Comparison of ENCODE assay signal across 8 mouse cellular contexts in the genomic region with DNA sequence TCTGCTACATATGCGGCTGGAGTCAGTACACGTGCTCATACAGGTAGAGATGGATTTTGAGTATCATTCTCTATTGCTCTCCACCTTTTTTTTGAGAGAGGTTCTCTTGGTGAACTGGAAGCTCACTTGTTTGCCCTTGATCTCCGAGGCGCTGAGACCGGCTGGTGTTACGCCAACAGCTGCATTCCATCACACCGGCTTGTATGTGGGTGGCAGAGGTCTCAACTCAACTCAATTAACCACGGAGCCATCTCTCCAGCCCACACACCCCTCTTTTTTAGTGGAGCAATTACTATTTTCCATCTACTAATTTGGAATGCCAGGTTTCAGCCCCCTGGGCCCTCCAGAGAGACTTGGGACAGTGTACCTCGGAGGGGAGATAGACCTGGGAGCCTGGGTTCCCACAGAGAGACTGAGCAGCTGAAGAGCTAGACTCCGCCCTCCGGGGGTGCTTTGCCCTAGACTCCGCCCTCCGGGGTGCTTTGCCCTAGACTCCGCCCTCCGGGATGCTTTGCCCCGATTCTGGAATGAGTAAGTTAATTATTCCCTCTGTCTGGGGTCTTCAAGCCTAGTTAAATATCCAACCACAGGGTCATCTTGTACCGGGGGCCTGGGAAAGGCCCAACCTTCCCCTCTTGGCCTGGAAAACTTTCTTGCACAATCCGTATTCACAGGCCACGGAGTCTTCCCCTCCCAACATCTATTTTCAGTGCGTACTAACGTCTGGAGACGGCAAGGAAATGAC. TPM values are rescaled to one million over a fixed set of nuclear protein-coding genes. Genes with fewer than 3 reads are reported as not detected.
DNase-seq lines count a peak whose midpoint lies in the region; ATAC-seq and TF ChIP-seq lines count a peak whose summit lies in the region.

No protein-coding gene starts in this region.

- ATAC-seq in forebrain, embryonic 16.5 days = peak; percentile 69
- peak; percentile 70 for ATAC-seq in hindbrain, embryonic 11.5 days (ENCODE audit: low FRiP score)
- peak; percentile 63; the same call in 1 of the 2 replicates for ATAC-seq in limb, embryonic 14.5 days (ENCODE audit: low FRiP score, low read depth)
- peak; percentile 53 for ATAC-seq in midbrain, embryonic 13.5 days
- peak; percentile 76 for ATAC-seq in stomach, embryonic 15.5 days (ENCODE audit: insufficient read depth, low FRiP score, low read depth)

- H3K4me3 ChIP-seq in forebrain, embryonic 16.5 days (replicated peaks; ENCODE audit: low read length) = peak overlapping the region; percentile 36
- peak overlapping the region; percentile 30 for H3K4me3 ChIP-seq in hindbrain, embryonic 11.5 days (ENCODE audit: low read depth, low read length)
- H3K4me3 ChIP-seq in limb, embryonic 14.5 days (replicated peaks; ENCODE audit: low read length) = peak overlapping the region; percentile 28
- H3K4me3 ChIP-seq in midbrain, embryonic 13.5 days (replicated peaks) = peak overlapping the region; percentile 32
- peak overlapping the region; percentile 42 for H3K4me3 ChIP-seq in stomach, embryonic 15.5 days (replicated peaks)

- 0 out of 2 replicates have a peak, but pooled peaks cover 3% of the 10 kb centered on the region for H3K27me3 ChIP-seq in forebrain, embryonic 16.5 days (replicated peaks; ENCODE audit: control insufficient read depth, insufficient read depth, low read length)
- H3K27me3 ChIP-seq in hindbrain, embryonic 11.5 days (ENCODE audit: control insufficient read depth, insufficient read depth, low read length) = no peaks in the 10 kb centered on the region
- no peaks in the 10 kb centered on the region for H3K27me3 ChIP-seq in limb, embryonic 14.5 days (ENCODE audit: control insufficient read depth, insufficient read depth, low read length)
- peaks cover 25% of the 10 kb centered on the region for H3K27me3 ChIP-seq in midbrain, embryonic 13.5 days
- no peaks in the 10 kb centered on the region for H3K27me3 ChIP-seq in stomach, embryonic 15.5 days (replicated peaks)

- no peak for TF ChIP-seq POLR2A in limb, embryonic 14.5 days (IDR thresholded peaks at IDR 0.05; ENCODE audit: borderline replicate concordance, extremely low read depth, insufficient read depth, insufficient read length)

- no peaks in the 10 kb centered on the region; the same call in 1 of the 2 replicates for H3K4me1 ChIP-seq in forebrain, embryonic 16.5 days (replicated peaks; ENCODE audit: control insufficient read depth, insufficient read depth, low read length)
- peaks cover 4% of the 10 kb centered on the region for H3K4me1 ChIP-seq in hindbrain, embryonic 11.5 days (replicated peaks; ENCODE audit: control insufficient read depth, insufficient read depth, low read length)
- peaks cover 31% of the 10 kb centered on the region for H3K4me1 ChIP-seq in limb, embryonic 14.5 days (ENCODE audit: control insufficient read depth, insufficient read depth, low read length)
- peaks cover 19% of the 10 kb centered on the region for H3K4me1 ChIP-seq in midbrain, embryonic 13.5 days (replicated peaks)
- H3K4me1 ChIP-seq in stomach, embryonic 15.5 days = peaks cover 27% of the 10 kb centered on the region; the same call in 1 of the 2 replicates

- H3K9ac ChIP-seq in forebrain, embryonic 16.5 days (replicated peaks; ENCODE audit: low read depth, low read length) = peak overlapping the region; percentile 37
- H3K9ac ChIP-seq in hindbrain, embryonic 11.5 days (ENCODE audit: low read depth, low read length) = peak overlapping the region; percentile 42
- H3K9ac ChIP-seq in limb, embryonic 14.5 days (ENCODE audit: low read depth, low read length, severe bottlenecking) = peak overlapping the region; percentile 45
- peak overlapping the region; percentile 42 for H3K9ac ChIP-seq in midbrain, embryonic 13.5 days (replicated peaks)
- H3K9ac ChIP-seq in stomach, embryonic 15.5 days = no peak overlapping the region

- peak; percentile 66 for DNase-seq in CD4-positive, CD25-positive, alpha-beta regulatory T cell, adult 2 months (ENCODE audit: low read depth, low spot score)
- peak; percentile 81 for DNase-seq in adrenal gland, postnatal 25 days
- DNase-seq in hindbrain, embryonic 11.5 days (ENCODE audit: low spot score) = peak; percentile 67
- peak; percentile 72 for DNase-seq in limb, embryonic 14.5 days (ENCODE audit: low spot score)
- no peak for DNase-seq in layer of hippocampus, adult 9-10 months (ENCODE audit: low spot score)

- peak overlapping the region; percentile 52 for H3K4me2 ChIP-seq in forebrain, embryonic 16.5 days (ENCODE audit: low read length)
- peak overlapping the region; percentile 42 for H3K4me2 ChIP-seq in hindbrain, embryonic 11.5 days (replicated peaks; ENCODE audit: low read depth, low read length)
- peak overlapping the region; percentile 56 for H3K4me2 ChIP-seq in limb, embryonic 14.5 days (replicated peaks; ENCODE audit: low read depth, low read length, severe bottlenecking)
- peak overlapping the region; percentile 52 for H3K4me2 ChIP-seq in midbrain, embryonic 13.5 days (replicated peaks)
- peak overlapping the region; percentile 59 for H3K4me2 ChIP-seq in stomach, embryonic 15.5 days

- 20% methylated on average over 22 of the region's 22 CpGs for WGBS in forebrain, embryonic 16.5 days
- 16% methylated on average over 22 of the region's 22 CpGs for WGBS in hindbrain, embryonic 11.5 days
- WGBS in limb, embryonic 14.5 days = 18% methylated on average over 22 of the region's 22 CpGs
- 17% methylated on average over 22 of the region's 22 CpGs for WGBS in midbrain, embryonic 13.5 days
- WGBS in stomach, embryonic 15.5 days = 15% methylated on average over 22 of the region's 22 CpGs

- no peaks in the 10 kb centered on the region for H3K9me3 ChIP-seq in forebrain, embryonic 16.5 days (ENCODE audit: control insufficient read depth, low read length)
- H3K9me3 ChIP-seq in hindbrain, embryonic 11.5 days (ENCODE audit: control insufficient read depth, low read length) = no peaks in the 10 kb centered on the region
- no peaks in the 10 kb centered on the region for H3K9me3 ChIP-seq in limb, embryonic 14.5 days (ENCODE audit: control insufficient read depth, low read length)
- no peaks in the 10 kb centered on the region for H3K9me3 ChIP-seq in midbrain, embryonic 13.5 days
- H3K9me3 ChIP-seq in stomach, embryonic 15.5 days = no peaks in the 10 kb centered on the region

- H3K27ac ChIP-seq in forebrain, embryonic 16.5 days (ENCODE audit: low read length) = no peak overlapping the region
- H3K27ac ChIP-seq in hindbrain, embryonic 11.5 days (ENCODE audit: low read depth, low read length) = no peak overlapping the region
- H3K27ac ChIP-seq in limb, embryonic 14.5 days (replicated peaks; ENCODE audit: low read depth, low read length) = peak overlapping the region; percentile 48; the same call in 1 of the 2 replicates
- no peak overlapping the region; the same call in 1 of the 2 replicates for H3K27ac ChIP-seq in midbrain, embryonic 13.5 days
- peak overlapping the region; percentile 90 for H3K27ac ChIP-seq in stomach, embryonic 15.5 days

- H3K36me3 ChIP-seq in forebrain, embryonic 16.5 days (ENCODE audit: control insufficient read depth, insufficient read depth) = no peaks in the 10 kb centered on the region
- no peaks in the 10 kb centered on the region for H3K36me3 ChIP-seq in hindbrain, embryonic 11.5 days (ENCODE audit: control insufficient read depth, insufficient read depth, low read length)
- H3K36me3 ChIP-seq in limb, embryonic 14.5 days (ENCODE audit: control insufficient read depth, insufficient read depth, low read length) = no peaks in the 10 kb centered on the region
- H3K36me3 ChIP-seq in midbrain, embryonic 13.5 days = no peaks in the 10 kb centered on the region
- no peaks in the 10 kb centered on the region for H3K36me3 ChIP-seq in stomach, embryonic 15.5 days

RNA-seq across cellular contexts. Expression of a gene that starts 47.6 kb away (rescaled TPM):
- 102 and 106 TPM in 2 replicates for total RNA-seq in adrenal gland, postnatal 25 days (2021)
- polyA plus RNA-seq in forebrain, embryonic 16.5 days (2015; fragmentation: Nextera tagmentation; extraction: Ambion mirVana) = 74.8 and 84.3 TPM in 2 replicates
- polyA plus RNA-seq in hindbrain, embryonic 11.5 days (2014; fragmentation: Nextera tagmentation; extraction: Ambion mirVana) = 86.8 and 106 TPM in 2 replicates
- polyA plus RNA-seq in limb, embryonic 14.5 days (2012; rRNA removed) = 37.7 and 44.8 TPM in 2 replicates
- polyA plus RNA-seq in limb, embryonic 14.5 days (2014; fragmentation: Nextera tagmentation; extraction: Ambion mirVana) = 56.6 and 61.0 TPM in 2 replicates
- polyA plus RNA-seq in midbrain, embryonic 13.5 days (2015; fragmentation: Nextera tagmentation; extraction: Ambion mirVana) = 75.7 and 82.2 TPM in 2 replicates
- 52.1 and 56.3 TPM in 2 replicates for polyA plus RNA-seq in stomach, embryonic 15.5 days (2015; fragmentation: Nextera tagmentation; extraction: Ambion mirVana)

RNA-seq across cellular contexts. Expression of a gene that starts 47.7 kb away (rescaled TPM):
- total RNA-seq in adrenal gland, postnatal 25 days (2021) = 28.7 and 42.9 TPM in 2 replicates
- polyA plus RNA-seq in forebrain, embryonic 16.5 days (2015; fragmentation: Nextera tagmentation; extraction: Ambion mirVana) = 41.0 and 46.7 TPM in 2 replicates
- 32.0 and 32.5 TPM in 2 replicates for polyA plus RNA-seq in hindbrain, embryonic 11.5 days (2014; fragmentation: Nextera tagmentation; extraction: Ambion mirVana)
- polyA plus RNA-seq in limb, embryonic 14.5 days (2012; rRNA removed) = 19.2 and 19.6 TPM in 2 replicates
- 23.7 and 25.9 TPM in 2 replicates for polyA plus RNA-seq in limb, embryonic 14.5 days (2014; fragmentation: Nextera tagmentation; extraction: Ambion mirVana)
- 30.3 and 31.3 TPM in 2 replicates for polyA plus RNA-seq in midbrain, embryonic 13.5 days (2015; fragmentation: Nextera tagmentation; extraction: Ambion mirVana)
- polyA plus RNA-seq in stomach, embryonic 15.5 days (2015; fragmentation: Nextera tagmentation; extraction: Ambion mirVana) = 32.0 and 32.2 TPM in 2 replicates

RNA-seq across cellular contexts. Expression of a gene that starts 50.3 kb away (rescaled TPM):
- total RNA-seq in adrenal gland, postnatal 25 days (2021) = 782 and 885 TPM in 2 replicates
- 55.8 and 58.1 TPM in 2 replicates for polyA plus RNA-seq in forebrain, embryonic 16.5 days (2015; fragmentation: Nextera tagmentation; extraction: Ambion mirVana)
- 26.7 and 27.1 TPM in 2 replicates for polyA plus RNA-seq in hindbrain, embryonic 11.5 days (2014; fragmentation: Nextera tagmentation; extraction: Ambion mirVana)
- polyA plus RNA-seq in limb, embryonic 14.5 days (2012; rRNA removed) = 81.5 and 102 TPM in 2 replicates
- 86.7 and 100 TPM in 2 replicates for polyA plus RNA-seq in limb, embryonic 14.5 days (2014; fragmentation: Nextera tagmentation; extraction: Ambion mirVana)
- 48.8 and 55.3 TPM in 2 replicates for polyA plus RNA-seq in midbrain, embryonic 13.5 days (2015; fragmentation: Nextera tagmentation; extraction: Ambion mirVana)
- 146 and 174 TPM in 2 replicates for polyA plus RNA-seq in stomach, embryonic 15.5 days (2015; fragmentation: Nextera tagmentation; extraction: Ambion mirVana)

Comparison
In these comparisons a context has a peak if more than half of its experiments do, and no peak if none do; other contexts are left out.
1. H3K27ac ChIP-seq: peak in limb, embryonic 14.5 days (single experiment) and stomach, embryonic 15.5 days (single experiment); none in forebrain, embryonic 16.5 days (single experiment), hindbrain, embryonic 11.5 days (single experiment) and midbrain, embryonic 13.5 days (single experiment).
2. Peak in every context shown above with its lines, with median percentiles within 50 percentile points of each other: ATAC-seq, H3K4me2 ChIP-seq and H3K4me3 ChIP-seq.